Mouse (Mus musculus): ENCODE measurements around the gene Mroh2a. TPM values are rescaled to one million over a fixed set of nuclear protein-coding genes. Genes with fewer than 3 reads are reported as not detected.
A peak's percentile ranks its signal among the peaks of the same experiment; 100 is the strongest.

Mroh2a gene
- polyA plus RNA-seq, 1 experiment from 2014 or later: 1.7 TPM

DNA sequence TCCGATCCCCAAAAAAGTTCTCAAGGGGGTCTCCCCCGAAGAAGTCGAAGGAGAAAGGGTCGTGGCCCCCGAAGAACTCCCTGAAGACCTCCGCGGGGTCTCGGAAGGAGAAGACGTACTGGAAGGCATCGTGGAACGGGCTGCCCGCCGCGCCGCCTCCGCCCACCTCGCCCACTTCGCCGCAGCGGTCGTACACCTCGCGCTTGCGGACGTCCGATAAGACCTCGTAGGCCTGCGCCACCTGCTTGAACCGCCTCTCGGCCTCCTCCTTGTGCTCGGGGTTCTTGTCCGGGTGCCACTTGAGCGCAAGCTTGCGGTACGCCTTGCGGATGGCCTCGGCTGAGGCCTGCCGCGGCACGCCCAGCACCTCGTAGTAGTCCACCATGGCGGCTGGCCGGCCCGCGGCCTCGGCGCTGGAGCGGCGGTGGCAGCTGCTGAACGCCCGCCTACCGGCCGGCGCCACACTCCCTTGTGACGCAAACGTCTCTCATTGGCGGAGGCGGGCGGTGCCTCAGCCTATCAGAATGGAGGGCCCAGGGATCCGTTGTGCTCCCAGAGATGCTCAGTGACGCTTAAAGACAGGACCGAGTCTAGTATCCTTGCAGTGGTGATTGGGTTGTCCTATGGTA, 21.4 kb upstream of the Mroh2a start, which contains the start of gene Dnajb3:
TSS of gene Dnajb3 (minus strand) at position 489 of the 629 bp plus-strand sequence.
- H3K27ac ChIP-seq (ENCODE audit: low read depth, low read length): no peak within 1 kb of the TSS
- 6% methylated on average over 55 of the region's 62 CpGs for WGBS
- H3K36me3 ChIP-seq (ENCODE audit: control insufficient read depth, insufficient read depth, low read length): no peaks in the 10 kb centered on the region
- no peaks in the 10 kb centered on the region for H3K27me3 ChIP-seq (ENCODE audit: control insufficient read depth, insufficient read depth, low read length)
- H3K4me1 ChIP-seq (replicated peaks; ENCODE audit: control insufficient read depth, insufficient read depth, low read length): no peaks in the 10 kb centered on the region
- ATAC-seq (ENCODE audit: low FRiP score): peak; percentile 99
- peak; percentile 90 for DNase-seq (ENCODE audit: low spot score)
- peak within 1 kb of the TSS; percentile 63 for H3K4me2 ChIP-seq (replicated peaks; ENCODE audit: low read depth, low read length)
- peak within 1 kb of the TSS; percentile 66 for H3K9ac ChIP-seq (ENCODE audit: low read depth, low read length)
- H3K4me3 ChIP-seq (ENCODE audit: low read depth, low read length): peak within 1 kb of the TSS; percentile 39
- H3K9me3 ChIP-seq (ENCODE audit: control insufficient read depth, low read length): no peaks in the 10 kb centered on the region

DNA sequence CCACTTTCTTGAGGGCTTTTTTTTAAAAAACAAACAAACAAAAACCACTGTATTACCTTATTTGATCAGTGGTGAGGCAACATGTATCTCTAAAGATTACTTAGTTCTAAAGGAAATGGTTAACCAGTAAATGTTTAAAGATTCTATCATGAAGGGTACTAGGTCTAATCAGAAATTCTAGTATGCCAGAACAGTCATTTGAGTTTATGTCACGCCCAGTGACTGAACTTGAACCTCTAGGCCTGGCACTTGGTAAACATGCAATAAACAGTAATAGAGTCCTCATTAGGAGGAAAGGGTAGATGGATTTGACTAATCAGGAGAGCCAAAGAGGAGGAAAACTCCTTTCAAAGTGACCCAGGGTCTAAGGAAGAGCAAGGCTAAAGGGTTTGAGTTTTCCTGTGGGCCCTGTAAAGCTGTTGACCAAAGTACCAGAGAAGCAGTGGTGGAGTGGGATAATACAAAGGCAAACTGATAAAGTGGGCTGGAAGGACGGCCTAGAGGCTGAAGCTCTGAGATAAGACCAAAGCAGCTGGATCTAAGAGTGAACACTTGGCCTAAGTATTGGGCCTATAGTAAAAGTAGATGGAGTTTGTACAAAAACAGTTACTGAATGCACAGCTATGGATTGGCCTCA, 19.8 kb upstream of the Mroh2a start:
- no peaks in the 10 kb centered on the region for H3K36me3 ChIP-seq (ENCODE audit: control insufficient read depth, insufficient read depth, low read length)
- peaks cover 7% of the 10 kb centered on the region for H3K9me3 ChIP-seq (ENCODE audit: control insufficient read depth, low read length)
- H3K4me3 ChIP-seq (ENCODE audit: low read depth, low read length): no peak overlapping the region
- H3K4me1 ChIP-seq (replicated peaks; ENCODE audit: control insufficient read depth, insufficient read depth, low read length): no peaks in the 10 kb centered on the region
- H3K4me2 ChIP-seq (replicated peaks; ENCODE audit: low read depth, low read length): no peak overlapping the region
- WGBS: 83% methylated on average over 2 of the region's 2 CpGs
- ATAC-seq (ENCODE audit: low FRiP score) (no peak), DNase-seq (ENCODE audit: low spot score) (no peak)
- H3K9ac ChIP-seq (ENCODE audit: low read depth, low read length): no peak overlapping the region
- H3K27me3 ChIP-seq (ENCODE audit: control insufficient read depth, insufficient read depth, low read length): no peaks in the 10 kb centered on the region
- no peak overlapping the region for H3K27ac ChIP-seq (ENCODE audit: low read depth, low read length)

DNA sequence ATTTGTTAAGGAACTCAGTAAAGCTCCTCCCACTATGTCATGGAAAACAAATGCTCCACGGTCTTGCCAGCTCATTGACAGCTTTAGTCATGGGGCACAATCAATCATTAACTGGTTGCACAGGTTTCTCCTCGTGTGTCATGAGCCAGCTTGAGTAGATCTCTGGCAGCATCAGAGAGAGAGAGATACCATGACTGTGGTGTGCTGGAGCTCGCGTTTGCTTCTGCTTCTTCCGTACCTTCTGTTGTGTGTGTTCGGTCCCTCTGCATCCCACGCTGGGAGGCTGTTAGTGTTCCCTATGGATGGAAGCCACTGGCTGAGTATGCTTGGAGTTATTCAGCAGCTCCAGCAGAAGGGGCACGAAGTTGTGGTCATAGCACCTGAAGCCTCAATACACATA, 15.0 kb upstream of the Mroh2a start, which contains the start of gene Ugt1a1:
TSS of gene Ugt1a1 (plus strand) at position 148 of the 400 bp plus-strand sequence.
- Histone ChIP-seq H3K27me3 (ENCODE audit: control insufficient read depth, insufficient read depth, low read length) (no peaks in the 10 kb centered on the region), H3K9me3 (ENCODE audit: control insufficient read depth, low read length) (peaks cover 51% of the 10 kb centered on the region), H3K36me3 (ENCODE audit: control insufficient read depth, insufficient read depth, low read length) (no peaks in the 10 kb centered on the region), H3K9ac (ENCODE audit: low read depth, low read length) (no peak within 1 kb of the TSS), H3K27ac (ENCODE audit: low read depth, low read length) (no peak within 1 kb of the TSS), H3K4me3 (ENCODE audit: low read depth, low read length) (no peak within 1 kb of the TSS), H3K4me1 (replicated peaks; ENCODE audit: control insufficient read depth, insufficient read depth, low read length) (no peaks in the 10 kb centered on the region), H3K4me2 (replicated peaks; ENCODE audit: low read depth, low read length) (no peak within 1 kb of the TSS)
- ATAC-seq (ENCODE audit: low FRiP score) (no peak), DNase-seq (ENCODE audit: low spot score) (peak; percentile 9)
- WGBS: 69% methylated on average over 8 of the region's 8 CpGs

DNA sequence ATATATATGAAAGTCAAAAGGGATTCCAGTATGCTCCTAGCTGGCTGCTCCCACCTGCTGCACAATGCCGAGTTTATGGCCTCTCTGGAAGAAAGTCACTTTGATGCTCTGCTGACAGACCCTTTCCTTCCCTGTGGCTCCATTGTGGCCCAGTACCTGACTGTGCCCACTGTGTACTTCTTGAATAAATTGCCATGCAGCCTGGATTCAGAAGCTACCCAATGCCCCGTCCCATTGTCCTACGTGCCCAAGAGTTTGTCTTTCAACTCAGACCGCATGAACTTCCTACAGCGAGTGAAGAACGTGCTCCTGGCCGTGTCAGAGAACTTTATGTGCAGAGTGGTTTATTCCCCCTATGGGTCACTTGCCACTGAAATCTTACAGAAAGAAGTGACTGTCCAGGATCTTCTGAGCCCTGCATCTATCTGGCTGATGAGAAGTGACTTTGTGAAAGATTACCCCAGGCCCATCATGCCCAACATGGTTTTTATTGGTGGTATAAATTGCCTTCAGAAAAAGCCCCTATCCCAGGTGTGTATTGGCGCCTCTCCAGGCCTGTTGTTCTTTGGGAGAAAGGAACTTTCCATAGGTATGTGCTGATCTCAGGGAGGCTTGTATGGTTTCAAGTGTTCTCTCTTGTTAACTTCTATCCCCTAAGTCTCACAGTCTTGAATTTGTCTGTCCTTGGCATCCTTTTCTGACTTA, 14.3 kb upstream of the Mroh2a start:
- WGBS: 64% methylated on average over 8 of the region's 8 CpGs
- H3K4me2 ChIP-seq (replicated peaks; ENCODE audit: low read depth, low read length): no peak overlapping the region
- DNase-seq (ENCODE audit: low spot score): peak; percentile 6
- H3K4me3 ChIP-seq (ENCODE audit: low read depth, low read length): no peak overlapping the region
- no peak overlapping the region for H3K27ac ChIP-seq (ENCODE audit: low read depth, low read length)
- peak; percentile 13; the same call in 1 of the 2 replicates for ATAC-seq (ENCODE audit: low FRiP score)
- no peaks in the 10 kb centered on the region for H3K36me3 ChIP-seq (ENCODE audit: control insufficient read depth, insufficient read depth, low read length)
- no peaks in the 10 kb centered on the region for H3K4me1 ChIP-seq (replicated peaks; ENCODE audit: control insufficient read depth, insufficient read depth, low read length)
- H3K27me3 ChIP-seq (ENCODE audit: control insufficient read depth, insufficient read depth, low read length): no peaks in the 10 kb centered on the region
- no peak overlapping the region for H3K9ac ChIP-seq (ENCODE audit: low read depth, low read length)
- H3K9me3 ChIP-seq (ENCODE audit: control insufficient read depth, low read length): peaks cover 58% of the 10 kb centered on the region

DNA sequence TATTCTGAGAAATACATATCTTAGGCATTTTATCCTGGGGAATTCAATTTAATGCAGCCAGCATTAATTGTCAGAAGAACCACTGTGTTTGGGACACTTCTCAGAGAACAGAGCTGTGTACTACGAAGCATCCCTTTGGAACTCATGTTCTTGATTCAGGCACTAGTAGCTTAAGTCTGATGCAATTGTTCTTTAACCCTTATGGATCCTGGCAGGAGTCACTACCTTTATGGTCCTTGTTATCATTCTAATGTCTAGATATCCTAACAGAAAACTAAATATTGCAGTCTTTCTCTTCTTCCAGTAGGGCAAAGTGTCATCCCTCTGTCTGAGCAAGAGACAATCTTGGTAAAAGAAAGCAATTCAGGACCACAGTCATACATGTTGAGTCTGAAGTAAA, 13.7 kb upstream of the Mroh2a start:
- 83% methylated on average over 1 of the region's 1 CpGs for WGBS
- H3K4me2 ChIP-seq (replicated peaks; ENCODE audit: low read depth, low read length): no peak overlapping the region
- H3K27me3 ChIP-seq (ENCODE audit: control insufficient read depth, insufficient read depth, low read length): no peaks in the 10 kb centered on the region
- no peaks in the 10 kb centered on the region for H3K36me3 ChIP-seq (ENCODE audit: control insufficient read depth, insufficient read depth, low read length)
- DNase-seq (ENCODE audit: low spot score) (no peak), ATAC-seq (ENCODE audit: low FRiP score) (no peak)
- H3K27ac ChIP-seq (ENCODE audit: low read depth, low read length): no peak overlapping the region
- no peaks in the 10 kb centered on the region for H3K4me1 ChIP-seq (replicated peaks; ENCODE audit: control insufficient read depth, insufficient read depth, low read length)
- no peak overlapping the region for H3K4me3 ChIP-seq (ENCODE audit: low read depth, low read length)
- no peak overlapping the region for H3K9ac ChIP-seq (ENCODE audit: low read depth, low read length)
- peaks cover 60% of the 10 kb centered on the region for H3K9me3 ChIP-seq (ENCODE audit: control insufficient read depth, low read length)

DNA sequence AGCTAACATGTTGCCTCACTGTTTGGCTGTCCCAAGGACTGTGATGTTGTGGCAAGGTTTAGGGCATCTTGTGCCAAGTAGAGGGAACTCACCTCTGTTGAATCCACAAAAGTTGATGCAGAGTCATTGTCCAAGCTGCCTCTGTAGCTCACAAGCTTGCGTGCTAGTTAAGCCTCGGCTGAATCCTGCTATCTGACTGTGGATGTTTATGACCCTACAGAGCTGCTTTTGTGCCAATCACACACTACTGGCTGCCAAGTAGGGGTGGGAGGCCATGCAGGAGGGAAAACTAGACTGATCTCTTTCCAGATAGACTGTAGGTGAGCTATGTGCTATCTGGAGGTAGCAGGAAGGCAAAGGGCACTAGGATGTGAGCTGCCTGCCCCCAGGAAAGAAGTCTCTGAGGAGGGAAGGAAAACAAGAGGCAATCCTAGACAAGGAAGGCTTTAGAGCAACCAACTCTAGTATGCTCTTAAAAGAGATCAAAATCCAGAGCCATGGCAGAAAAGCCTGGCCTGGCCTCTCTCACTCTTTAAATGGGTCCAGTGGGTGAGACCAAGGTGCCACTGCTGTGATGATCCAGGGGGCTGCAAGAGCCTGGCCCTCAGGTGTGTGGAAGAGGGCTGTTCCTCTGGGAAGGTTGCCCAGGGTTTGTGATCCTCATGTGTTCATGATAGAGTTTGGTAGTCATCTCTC, 12.9 kb upstream of the Mroh2a start:
- Histone ChIP-seq H3K36me3 (ENCODE audit: control insufficient read depth, insufficient read depth, low read length) (no peaks in the 10 kb centered on the region), H3K27me3 (ENCODE audit: control insufficient read depth, insufficient read depth, low read length) (no peaks in the 10 kb centered on the region), H3K4me3 (ENCODE audit: low read depth, low read length) (no peak overlapping the region), H3K27ac (ENCODE audit: low read depth, low read length) (no peak overlapping the region), H3K4me1 (replicated peaks; ENCODE audit: control insufficient read depth, insufficient read depth, low read length) (no peaks in the 10 kb centered on the region), H3K4me2 (replicated peaks; ENCODE audit: low read depth, low read length) (no peak overlapping the region), H3K9me3 (ENCODE audit: control insufficient read depth, low read length) (peaks cover 60% of the 10 kb centered on the region), H3K9ac (ENCODE audit: low read depth, low read length) (no peak overlapping the region)
- WGBS: 84% methylated on average over 2 of the region's 2 CpGs
- DNase-seq (ENCODE audit: low spot score): peak; percentile 6
- peak; percentile 14; the same call in 1 of the 2 replicates for ATAC-seq (ENCODE audit: low FRiP score)

- Histone ChIP-seq H3K9ac (ENCODE audit: low read depth, low read length) (no peak overlapping the region), H3K27ac (ENCODE audit: low read depth, low read length) (no peak overlapping the region), H3K36me3 (ENCODE audit: control insufficient read depth, insufficient read depth, low read length) (no peaks in the 10 kb centered on the region), H3K4me3 (ENCODE audit: low read depth, low read length) (no peak overlapping the region), H3K27me3 (ENCODE audit: control insufficient read depth, insufficient read depth, low read length) (no peaks in the 10 kb centered on the region), H3K4me2 (replicated peaks; ENCODE audit: low read depth, low read length) (no peak overlapping the region), H3K4me1 (replicated peaks; ENCODE audit: control insufficient read depth, insufficient read depth, low read length) (no peaks in the 10 kb centered on the region), H3K9me3 (ENCODE audit: control insufficient read depth, low read length) (peaks cover 60% of the 10 kb centered on the region)
- no peak for ATAC-seq (ENCODE audit: low FRiP score)
- DNase-seq (ENCODE audit: low spot score): peak; percentile 2
- 79% methylated on average over 2 of the region's 2 CpGs for WGBS
Measured at GRCm38 (mm10) chr1:88214462-88214952, 12.3 kb upstream of the Mroh2a start.

Data from hindbrain, embryonic 11.5 days (tissue).